Mouse (Mus musculus) embryonic facial prominence, embryonic 14.5 days (tissue): Measurements from ENCODE around the gene Slc8a1. TPM values are rescaled to one million over a fixed set of nuclear protein-coding genes. Genes with fewer than 3 reads are reported as not detected.

ENCODE experiments used
- ATAC-seq: fragments of 200-750 bp; cut with Nextera tagmentation; 2 replicates; pipeline ENCODE4 v1.8.0; 2017; ENCODE audit warnings: low read depth, moderate number of reproducible peaks, moderate TSS enrichment
- DNase-seq: peaks from one replicate; pipeline ENCODE4 v3.0.0-alpha.2; 2015; ENCODE audit warnings: low spot score
- H3K27ac ChIP-seq: fragments of 300-500 bp; sonication (generic); replicated peaks from 2 replicates; pipeline ENCODE4 v1.5.1; 2014; ENCODE audit warnings: low read depth, mild to moderate bottlenecking, low read length, moderate library complexity
- H3K27me3 ChIP-seq: fragments of 300-500 bp; sonication (generic); replicated peaks from 2 replicates; pipeline ENCODE4 v1.6.1; 2014; ENCODE audit warnings: low read length; ENCODE audit not compliant: control insufficient read depth, insufficient read depth
- H3K36me3 ChIP-seq: fragments of 300-500 bp; sonication (generic); 2 replicates; pipeline ENCODE4 v1.6.1; 2014; ENCODE audit warnings: low read length, mixed read lengths; ENCODE audit not compliant: control insufficient read depth, insufficient read depth
- H3K4me1 ChIP-seq: fragments of 300-500 bp; sonication (generic); 2 replicates; pipeline ENCODE4 v1.6.1; 2014; ENCODE audit warnings: antibody characterized with exemption, low read length; ENCODE audit not compliant: control insufficient read depth, insufficient read depth
- H3K4me2 ChIP-seq: fragments of 300-500 bp; sonication (generic); 2 replicates; pipeline ENCODE4 v1.6.1; 2014; ENCODE audit warnings: low read depth, mild to moderate bottlenecking, low read length, moderate library complexity, mixed read lengths
- H3K4me3 ChIP-seq: fragments of 300-500 bp; sonication (generic); 2 replicates; pipeline ENCODE4 v1.5.1; 2014; ENCODE audit warnings: low read depth, mild to moderate bottlenecking, low read length
- H3K9ac ChIP-seq: fragments of 300-500 bp; sonication (generic); 2 replicates; pipeline ENCODE4 v1.6.1; 2014; ENCODE audit warnings: low read depth, mild to moderate bottlenecking, low read length, moderate library complexity, mixed read lengths
- H3K9me3 ChIP-seq: fragments of 300-500 bp; sonication (generic); 2 replicates; pipeline ENCODE4 v1.6.1; 2016; ENCODE audit warnings: low read length; ENCODE audit not compliant: control insufficient read depth
- WGBS: fragments of 180-500 bp; shearing (Covaris S2); extraction: QIAGEN DNeasy Blood & Tissue Kit; methylation state at CpG from one replicate; pipeline ENCODE4 v1.1.7; 2014; 5-methylcytosine and 5-hydroxymethylcytosine counted together
- polyA plus RNA-seq: library from polyadenylated mRNA; unstranded; fragments of >200 nt; fragmentation: Nextera tagmentation; extraction: Ambion mirVana; gene quantifications from 2 replicates; pipeline ENCODE4 v1.2.1, GENCODE M21; 2014

Gene Slc8a1
- polyA plus RNA-seq, 1 experiment from 2014 or later = 4.6 TPM

GRCm38 (mm10) chr17:81618461-81618860 is 119.7 kb downstream of the Slc8a1 start:
- Histone ChIP-seq H3K27ac (no peak overlapping the region), H3K9me3 (no peaks in the 10 kb centered on the region), H3K9ac (no peak overlapping the region), H3K4me1 (no peaks in the 10 kb centered on the region), H3K27me3 (no peaks in the 10 kb centered on the region), H3K4me2 (no peak overlapping the region), H3K4me3 (no peak overlapping the region), H3K36me3 (no peaks in the 10 kb centered on the region)
- peak; percentile 12 for DNase-seq
- ATAC-seq = no peak
- WGBS = 70% methylated on average over 5 of the region's 5 CpGs

- Histone ChIP-seq H3K4me1 (no peaks in the 10 kb centered on the region), H3K9ac (no peak overlapping the region), H3K4me2 (no peak overlapping the region), H3K4me3 (no peak overlapping the region), H3K27me3 (no peaks in the 10 kb centered on the region), H3K36me3 (no peaks in the 10 kb centered on the region), H3K27ac (no peak overlapping the region), H3K9me3 (no peaks in the 10 kb centered on the region)
- ATAC-seq (no peak), DNase-seq (no peak)
- WGBS = 85% methylated on average over 4 of the region's 4 CpGs
Observed at GRCm38 (mm10) chr17:81616326-81616725, 121.9 kb downstream of the Slc8a1 start.

GRCm38 (mm10) chr17:81615391-81615790 is 122.8 kb downstream of the Slc8a1 start:
- Histone ChIP-seq H3K27me3 (no peaks in the 10 kb centered on the region), H3K9ac (no peak overlapping the region), H3K4me3 (no peak overlapping the region), H3K4me1 (no peaks in the 10 kb centered on the region), H3K4me2 (no peak overlapping the region), H3K36me3 (no peaks in the 10 kb centered on the region), H3K9me3 (no peaks in the 10 kb centered on the region), H3K27ac (no peak overlapping the region)
- WGBS = 87% methylated on average over 8 of the region's 8 CpGs
- no peak for ATAC-seq
- DNase-seq = no peak

DNA sequence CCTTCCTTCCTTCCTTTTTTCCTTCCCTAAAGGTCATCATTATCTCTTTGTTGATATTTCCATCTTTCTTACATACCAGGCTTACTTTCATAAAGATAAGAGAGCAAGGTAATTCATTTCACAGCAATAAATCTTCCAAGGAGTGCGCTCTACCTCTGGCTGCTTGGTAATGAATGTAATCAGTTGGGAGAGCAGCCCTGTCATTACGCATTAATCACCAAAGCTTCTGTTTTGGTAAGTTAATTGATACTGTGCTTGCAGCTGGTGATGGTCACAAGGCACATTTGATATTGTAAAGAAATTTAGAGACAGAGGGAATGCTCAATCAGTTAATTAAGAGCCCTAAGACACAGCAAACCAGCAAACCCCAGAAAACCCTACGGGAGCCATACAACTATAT is 130.7 kb downstream of the Slc8a1 start:
- 85% methylated on average over 3 of the region's 3 CpGs for WGBS
- Histone ChIP-seq H3K27ac (no peak overlapping the region), H3K4me1 (no peaks in the 10 kb centered on the region), H3K9ac (no peak overlapping the region), H3K4me3 (no peak overlapping the region), H3K36me3 (no peaks in the 10 kb centered on the region), H3K9me3 (no peaks in the 10 kb centered on the region), H3K27me3 (no peaks in the 10 kb centered on the region), H3K4me2 (no peak overlapping the region)
- ATAC-seq = no peak
- no peak for DNase-seq

DNA sequence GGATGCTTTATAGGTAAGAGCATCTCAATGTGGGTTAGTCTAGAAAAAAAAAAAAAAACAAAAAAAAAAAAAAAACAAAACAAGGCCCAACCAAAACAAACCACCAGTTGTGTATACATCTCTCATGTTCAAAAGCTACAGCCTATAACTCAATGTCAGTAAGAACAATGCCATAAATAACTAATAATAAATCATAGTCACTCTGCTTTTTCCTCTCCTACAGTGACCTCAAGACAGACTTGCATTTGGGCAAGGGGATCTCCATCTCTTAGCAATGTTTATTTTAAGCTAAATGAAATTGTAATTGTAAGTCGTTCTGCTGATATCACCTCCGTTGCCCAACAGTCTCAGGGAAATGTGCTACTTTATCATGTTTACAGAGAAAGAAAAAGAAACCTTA is 132.1 kb downstream of the Slc8a1 start:
- no peaks in the 10 kb centered on the region for H3K9me3 ChIP-seq
- no peak overlapping the region for H3K4me2 ChIP-seq
- WGBS = 77% methylated on average over 2 of the region's 2 CpGs
- H3K4me3 ChIP-seq = no peak overlapping the region
- H3K4me1 ChIP-seq = no peaks in the 10 kb centered on the region
- ATAC-seq (no peak), DNase-seq (no peak)
- no peak overlapping the region for H3K9ac ChIP-seq
- H3K36me3 ChIP-seq = no peaks in the 10 kb centered on the region
- no peak overlapping the region for H3K27ac ChIP-seq
- no peaks in the 10 kb centered on the region for H3K27me3 ChIP-seq

- Histone ChIP-seq H3K4me3 (no peak overlapping the region), H3K9me3 (no peaks in the 10 kb centered on the region), H3K27me3 (no peaks in the 10 kb centered on the region), H3K4me1 (no peaks in the 10 kb centered on the region), H3K36me3 (no peaks in the 10 kb centered on the region), H3K4me2 (no peak overlapping the region), H3K27ac (no peak overlapping the region), H3K9ac (no peak overlapping the region)
- peak; percentile 48 for DNase-seq
- 43% methylated on average over 4 of the region's 4 CpGs for WGBS
- ATAC-seq = no peak
Observed at GRCm38 (mm10) chr17:81605219-81605660, 132.9 kb downstream of the Slc8a1 start.

GRCm38 (mm10) chr17:81599072-81599471 is 139.1 kb downstream of the Slc8a1 start:
- no peak overlapping the region for H3K4me3 ChIP-seq

DNA sequence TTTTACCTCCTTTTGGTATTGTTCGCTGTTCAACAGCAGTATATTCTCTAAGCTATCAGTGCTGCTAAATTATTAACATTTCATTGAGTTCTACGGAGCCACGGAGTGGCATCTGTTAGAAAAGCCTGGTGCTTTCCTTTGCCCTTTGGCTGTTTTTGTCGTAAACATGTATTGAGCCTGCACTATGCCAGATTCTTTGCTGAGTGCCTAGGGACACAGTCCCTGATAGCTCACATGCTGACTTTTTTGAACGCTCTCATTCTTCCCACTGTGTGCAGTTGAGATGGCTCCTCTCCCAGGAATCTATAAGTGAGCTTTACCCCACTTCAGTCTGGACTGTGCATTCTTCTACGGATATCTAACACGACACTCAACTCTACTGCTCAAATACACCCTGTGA is 148.4 kb downstream of the Slc8a1 start:
- no peak overlapping the region for H3K4me2 ChIP-seq
- 69% methylated on average over 7 of the region's 7 CpGs for WGBS

More at GRCm38 (mm10) chr17:81599072-81599471, 139.1 kb downstream of the Slc8a1 start:
- Histone ChIP-seq H3K9ac (no peak overlapping the region), H3K4me1 (no peaks in the 10 kb centered on the region), H3K36me3 (no peaks in the 10 kb centered on the region), H3K27me3 (no peaks in the 10 kb centered on the region), H3K27ac (no peak overlapping the region), H3K4me2 (no peak overlapping the region), H3K9me3 (no peaks in the 10 kb centered on the region)
- WGBS = 89% methylated on average over 2 of the region's 2 CpGs
- ATAC-seq (no peak), DNase-seq (no peak)

GRCm38 (mm10) chr17:81586759-81587158 is 151.4 kb downstream of the Slc8a1 start:
- 75% methylated on average over 5 of the region's 5 CpGs for WGBS

More for the DNA sequence above, 148.4 kb downstream of the Slc8a1 start:
- Histone ChIP-seq H3K36me3 (no peaks in the 10 kb centered on the region), H3K9ac (no peak overlapping the region), H3K4me1 (no peaks in the 10 kb centered on the region), H3K9me3 (no peaks in the 10 kb centered on the region), H3K27ac (no peak overlapping the region), H3K4me3 (no peak overlapping the region), H3K27me3 (no peaks in the 10 kb centered on the region)
- DNase-seq (no peak), ATAC-seq (no peak)

More at GRCm38 (mm10) chr17:81586759-81587158, 151.4 kb downstream of the Slc8a1 start:
- no peak overlapping the region for H3K27ac ChIP-seq
- ATAC-seq (no peak), DNase-seq (no peak)
- no peak overlapping the region for H3K9ac ChIP-seq
- H3K27me3 ChIP-seq = no peaks in the 10 kb centered on the region
- H3K4me1 ChIP-seq = no peaks in the 10 kb centered on the region
- no peaks in the 10 kb centered on the region for H3K9me3 ChIP-seq
- no peak overlapping the region for H3K4me2 ChIP-seq
- no peak overlapping the region for H3K4me3 ChIP-seq
- H3K36me3 ChIP-seq = no peaks in the 10 kb centered on the region
